Mouse (Mus musculus) lung, postnatal 0 days (tissue): Measurements from ENCODE around the gene Ugt2a1. TPM values are rescaled to one million over a fixed set of nuclear protein-coding genes. Genes with fewer than 3 reads are reported as not detected.
"Not testable (repeated sequence)": the region's sequence is repeated elsewhere in the genome, so short reads cannot be mapped to it uniquely, and the experiment has no call there.

Source experiments
- ATAC-seq: fragments of 200-750 bp; cut with Nextera tagmentation; 2 replicates; pipeline ENCODE4 v1.8.0; 2017; ENCODE audit warnings: moderate library complexity
- DNase-seq: peaks from one replicate; pipeline ENCODE4 v3.0.0-alpha.2; 2016; ENCODE audit warnings: low spot score
- H3K27ac ChIP-seq: fragments of 300-500 bp; sonication (generic); 2 replicates; pipeline ENCODE4 v1.5.1; 2014; ENCODE audit warnings: antibody characterized with exemption, mild to moderate bottlenecking, low read length, mixed read lengths
- H3K27me3 ChIP-seq: fragments of 300-500 bp; sonication (generic); replicated peaks from 2 replicates; pipeline ENCODE4 v1.6.1; 2014; ENCODE audit warnings: low read length, mixed read lengths; ENCODE audit not compliant: insufficient read depth
- H3K36me3 ChIP-seq: fragments of 300-500 bp; sonication (generic); 2 replicates; pipeline ENCODE4 v1.6.1; 2014; ENCODE audit warnings: low read length, mixed read lengths; ENCODE audit not compliant: insufficient read depth
- H3K4me1 ChIP-seq: fragments of 300-500 bp; sonication (generic); 2 replicates; pipeline ENCODE4 v1.6.1; 2014; ENCODE audit warnings: antibody characterized with exemption, low read depth, low read length, mixed read lengths; ENCODE audit not compliant: insufficient read depth
- H3K4me2 ChIP-seq: fragments of 300-500 bp; sonication (generic); replicated peaks from 2 replicates; pipeline ENCODE4 v1.6.1; 2014; ENCODE audit warnings: low read depth, mild to moderate bottlenecking, low read length, moderate library complexity, mixed read lengths
- H3K4me3 ChIP-seq: fragments of 300-500 bp; sonication (generic); 2 replicates; pipeline ENCODE4 v1.5.1; 2014; ENCODE audit warnings: low read depth, low read length
- H3K9ac ChIP-seq: fragments of 300-500 bp; sonication (generic); replicated peaks from 2 replicates; pipeline ENCODE4 v1.6.1; 2014; ENCODE audit warnings: low read depth, mild to moderate bottlenecking
- H3K9me3 ChIP-seq: fragments of 300-500 bp; sonication (generic); 2 replicates; pipeline ENCODE4 v1.6.1; 2016; ENCODE audit warnings: low read length, mixed read lengths
- CTCF ChIP-seq: IDR thresholded peaks from 2 replicates; pipeline ENCODE4 v1.5.1; 2016; ENCODE audit warnings: antibody characterized with exemption, mild to moderate bottlenecking
- EP300 ChIP-seq: IDR thresholded peaks from 2 replicates; pipeline ENCODE4 v1.6.1; 2016; ENCODE audit warnings: antibody characterized with exemption, mild to moderate bottlenecking, control low read depth
- WGBS: fragments of 180-500 bp; shearing (Covaris S2); extraction: QIAGEN DNeasy Blood & Tissue Kit; methylation state at CpG from one replicate; pipeline ENCODE4 v1.1.7; 2014; 5-methylcytosine and 5-hydroxymethylcytosine counted together
- polyA plus RNA-seq: library from polyadenylated mRNA; unstranded; fragments of >200 nt; fragmentation: Nextera tagmentation; extraction: Ambion mirVana; gene quantifications from 2 replicates; pipeline ENCODE4 v1.2.1, GENCODE M21; 2015

Ugt2a1 gene
- polyA plus RNA-seq = not detected in 2 replicates

GRCm38 (mm10) chr5:87490771-87491170 is at the start of gene Ugt2a1:
Gene Ugt2a1 (minus strand): TSS chr5:87490871.
- no peaks in the 10 kb centered on the region for H3K36me3 ChIP-seq
- H3K4me3 ChIP-seq = no peak within 1 kb of the TSS
- H3K9me3 ChIP-seq = no peaks in the 10 kb centered on the region
- no peak within 1 kb of the TSS for H3K9ac ChIP-seq
- no peaks in the 10 kb centered on the region for H3K4me1 ChIP-seq
- H3K27ac ChIP-seq = no peak within 1 kb of the TSS
- no peaks in the 10 kb centered on the region for H3K27me3 ChIP-seq
- no peak for DNase-seq
- no peak within 1 kb of the TSS for H3K4me2 ChIP-seq
- TF ChIP-seq CTCF (no peak), EP300 (no peak)
- no peak for ATAC-seq
- WGBS = 80% methylated on average over 1 of the region's 1 CpGs

GRCm38 (mm10) chr5:87538111-87538510 is 47.4 kb upstream of the Ugt2a1 start, which contains the start of gene Sult1b1:
Gene Sult1b1 (minus strand): TSS chr5:87538195.
- Histone ChIP-seq H3K4me3 (no peak within 1 kb of the TSS), H3K36me3 (no peaks in the 10 kb centered on the region), H3K4me1 (no peaks in the 10 kb centered on the region), H3K9me3 (no peaks in the 10 kb centered on the region), H3K9ac (no peak within 1 kb of the TSS), H3K27ac (no peak within 1 kb of the TSS), H3K27me3 (no peaks in the 10 kb centered on the region), H3K4me2 (no peak within 1 kb of the TSS)
- WGBS = 59% methylated on average over 2 of the region's 2 CpGs
- ATAC-seq (no peak), DNase-seq (no peak)
- no peak for TF ChIP-seq EP300
- no peak for TF ChIP-seq CTCF

GRCm38 (mm10) chr5:87535994-87536644 is 45.4 kb upstream of the Ugt2a1 start:
- H3K9me3 ChIP-seq = no peaks in the 10 kb centered on the region
- H3K36me3 ChIP-seq = no peaks in the 10 kb centered on the region
- H3K9ac ChIP-seq = no peak overlapping the region
- WGBS = 76% methylated on average over 4 of the region's 4 CpGs
- no peaks in the 10 kb centered on the region for H3K4me1 ChIP-seq
- no peaks in the 10 kb centered on the region for H3K27me3 ChIP-seq
- H3K4me2 ChIP-seq = no peak overlapping the region
- DNase-seq = no peak
- ATAC-seq = no peak
- no peak overlapping the region for H3K27ac ChIP-seq
- no peak for TF ChIP-seq CTCF
- no peak overlapping the region for H3K4me3 ChIP-seq

- 42% methylated on average over 2 of the region's 2 CpGs for WGBS
- Histone ChIP-seq H3K4me2 (no peak overlapping the region), H3K4me3 (no peak overlapping the region), H3K27me3 (no peaks in the 10 kb centered on the region), H3K4me1 (no peaks in the 10 kb centered on the region), H3K9ac (no peak overlapping the region), H3K27ac (no peak overlapping the region), H3K36me3 (no peaks in the 10 kb centered on the region), H3K9me3 (no peaks in the 10 kb centered on the region)
- TF ChIP-seq EP300 = no peak
- no peak for TF ChIP-seq CTCF
- DNase-seq (no peak), ATAC-seq (no peak)
These were observed 41.6 kb upstream of the Ugt2a1 start for GRCm38 (mm10) chr5:87532288-87532687.

GRCm38 (mm10) chr5:87523561-87523960 is 32.9 kb upstream of the Ugt2a1 start:
- WGBS = 82% methylated on average over 2 of the region's 2 CpGs
- not testable (repeated sequence) for H3K36me3 ChIP-seq, DNase-seq, H3K4me1 ChIP-seq, H3K27me3 ChIP-seq, H3K4me2 ChIP-seq, H3K27ac ChIP-seq, H3K9ac ChIP-seq, H3K4me3 ChIP-seq, H3K9me3 ChIP-seq, ATAC-seq

GRCm38 (mm10) chr5:87505776-87506458 is 15.2 kb upstream of the Ugt2a1 start:
- H3K36me3 ChIP-seq = no peaks in the 10 kb centered on the region
- WGBS = 47% methylated on average over 4 of the region's 4 CpGs
- H3K9me3 ChIP-seq = no peaks in the 10 kb centered on the region
- H3K4me3 ChIP-seq = no peak overlapping the region
- ATAC-seq (no peak), DNase-seq (no peak)
- no peaks in the 10 kb centered on the region for H3K4me1 ChIP-seq
- H3K4me2 ChIP-seq = no peak overlapping the region
- H3K27ac ChIP-seq = no peak overlapping the region
- H3K27me3 ChIP-seq = no peaks in the 10 kb centered on the region
- TF ChIP-seq EP300 (no peak), CTCF (no peak)
- H3K9ac ChIP-seq = no peak overlapping the region
